Mouse (Mus musculus) kidney, embryonic 16.5 days (tissue): ENCODE results near the gene Gm438. TPM values are rescaled to one million over a fixed set of nuclear protein-coding genes. Genes with fewer than 3 reads are reported as not detected.
"Not testable (repeated sequence)": the region's sequence is repeated elsewhere in the genome, so short reads cannot be mapped to it uniquely, and the experiment has no call there.

Experiments
- ATAC-seq: fragments of 200-750 bp; cut with Nextera tagmentation; 2 replicates; pipeline ENCODE4 v1.8.0; 2017; ENCODE audit warnings: moderate TSS enrichment; ENCODE audit not compliant: low FRiP score, low TSS enrichment
- H3K27ac ChIP-seq: fragments of 300-500 bp; sonication (generic); 2 replicates; pipeline ENCODE4 v1.5.1; 2014; ENCODE audit warnings: low read length
- H3K27me3 ChIP-seq: fragments of 300-500 bp; sonication (generic); 2 replicates; pipeline ENCODE4 v1.6.1; 2014; ENCODE audit warnings: low read length, control low read depth, mixed read lengths; ENCODE audit not compliant: insufficient read depth
- H3K36me3 ChIP-seq: fragments of 300-500 bp; sonication (generic); 2 replicates; pipeline ENCODE4 v1.6.1; 2014; ENCODE audit warnings: low read length, control low read depth, mixed read lengths; ENCODE audit not compliant: insufficient read depth
- H3K4me1 ChIP-seq: fragments of 300-500 bp; sonication (generic); 2 replicates; pipeline ENCODE4 v1.6.1; 2014; ENCODE audit warnings: low read length, control low read depth, mixed read lengths; ENCODE audit not compliant: insufficient read depth
- H3K4me2 ChIP-seq: fragments of 300-500 bp; sonication (generic); replicated peaks from 2 replicates; pipeline ENCODE4 v1.6.1; 2014; ENCODE audit warnings: low read depth, low read length
- H3K4me3 ChIP-seq: fragments of 300-500 bp; sonication (generic); 2 replicates; pipeline ENCODE4 v1.5.1; 2014; ENCODE audit warnings: mild to moderate bottlenecking, low read length
- H3K9ac ChIP-seq: fragments of 300-500 bp; sonication (generic); replicated peaks from 2 replicates; pipeline ENCODE4 v1.6.1; 2014; ENCODE audit warnings: low read length
- H3K9me3 ChIP-seq: fragments of 300-500 bp; sonication (generic); 2 replicates; pipeline ENCODE4 v1.6.1; 2016; ENCODE audit warnings: low read length, control low read depth
- WGBS: fragments of 180-500 bp; shearing (Covaris S2); extraction: QIAGEN DNeasy Blood & Tissue Kit; methylation state at CpG from one replicate; pipeline ENCODE4 v1.1.7; 2014; 5-methylcytosine and 5-hydroxymethylcytosine counted together
- polyA plus RNA-seq: library from polyadenylated mRNA; unstranded; fragments of >200 nt; fragmentation: Nextera tagmentation; extraction: Ambion mirVana; gene quantifications from 2 replicates; pipeline ENCODE4 v1.2.1, GENCODE M21; 2015

Gene Gm438
- not detected in 2 replicates for polyA plus RNA-seq

DNA sequence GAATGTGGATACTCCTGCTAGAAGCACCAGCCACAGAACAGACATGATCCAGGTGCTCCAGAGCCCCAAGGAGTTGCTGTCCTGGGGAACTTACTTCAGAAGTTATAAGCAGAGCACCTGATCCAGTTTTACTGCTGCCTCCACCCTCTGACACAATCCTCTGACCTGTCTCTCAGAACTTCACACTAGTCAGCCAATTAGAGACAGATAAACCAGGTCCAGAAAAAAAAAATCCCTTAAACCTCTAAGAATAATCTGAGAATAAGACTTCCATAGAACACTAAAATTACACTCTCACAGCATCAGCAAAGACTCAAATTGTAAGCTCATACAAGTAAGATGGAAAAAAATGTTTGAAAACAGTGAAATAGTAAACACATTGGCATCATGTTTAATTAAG, at the start of gene Gm438:
Gene Gm438, minus strand, starts transcription at position 101 of the 400 bp plus-strand sequence.
- no peak within 1 kb of the TSS for H3K27ac ChIP-seq
- H3K9me3 ChIP-seq: no peaks in the 10 kb centered on the region
- no peak within 1 kb of the TSS for H3K4me3 ChIP-seq
- no peaks in the 10 kb centered on the region for H3K4me1 ChIP-seq
- H3K36me3 ChIP-seq: no peaks in the 10 kb centered on the region
- H3K27me3 ChIP-seq: no peaks in the 10 kb centered on the region
- H3K9ac ChIP-seq: no peak within 1 kb of the TSS
- H3K4me2 ChIP-seq: no peak within 1 kb of the TSS
- ATAC-seq: no peak

DNA sequence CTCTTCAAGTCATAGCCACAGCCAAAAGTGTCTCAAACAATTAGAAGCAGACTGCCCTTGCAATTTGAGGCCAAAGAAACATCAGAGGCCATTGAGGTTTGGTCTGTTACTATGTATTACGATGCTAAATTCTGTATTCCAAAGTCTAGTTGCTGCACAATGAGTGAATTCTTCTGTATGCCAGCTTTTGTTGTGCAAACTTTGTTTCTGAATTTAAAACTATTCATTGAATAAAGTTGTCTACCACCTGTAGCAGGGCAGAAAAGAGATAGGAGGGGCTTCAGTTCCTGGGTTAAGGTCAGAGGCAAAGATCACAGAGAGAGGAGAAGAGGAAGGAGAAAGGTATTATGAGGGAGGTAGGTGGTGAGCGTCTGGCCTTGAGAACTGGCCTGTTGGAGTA, 38.3 kb upstream of the Gm438 start:
- Histone ChIP-seq H3K4me2 (no peak overlapping the region), H3K9me3 (no peaks in the 10 kb centered on the region), H3K9ac (no peak overlapping the region), H3K4me1 (no peaks in the 10 kb centered on the region), H3K4me3 (no peak overlapping the region), H3K27ac (no peak overlapping the region), H3K27me3 (no peaks in the 10 kb centered on the region), H3K36me3 (no peaks in the 10 kb centered on the region)
- 81% methylated on average over 2 of the region's 2 CpGs for WGBS
- no peak for ATAC-seq

GRCm38 (mm10) chr4:144823996-144824395, 37.6 kb upstream of the Gm438 start:
- Histone ChIP-seq H3K36me3 (no peaks in the 10 kb centered on the region), H3K4me2 (no peak overlapping the region), H3K27me3 (no peaks in the 10 kb centered on the region), H3K4me3 (no peak overlapping the region), H3K9me3 (no peaks in the 10 kb centered on the region), H3K9ac (no peak overlapping the region), H3K27ac (no peak overlapping the region), H3K4me1 (no peaks in the 10 kb centered on the region)
- ATAC-seq: no peak
- 94% methylated on average over 2 of the region's 2 CpGs for WGBS

- not testable (repeated sequence) for H3K9ac ChIP-seq, H3K4me1 ChIP-seq, H3K4me3 ChIP-seq, H3K4me2 ChIP-seq, H3K27ac ChIP-seq, ATAC-seq, H3K9me3 ChIP-seq, H3K27me3 ChIP-seq, H3K36me3 ChIP-seq
- 62% methylated on average over 5 of the region's 5 CpGs for WGBS
Observed at GRCm38 (mm10) chr4:144807135-144807534, 20.8 kb upstream of the Gm438 start.

DNA sequence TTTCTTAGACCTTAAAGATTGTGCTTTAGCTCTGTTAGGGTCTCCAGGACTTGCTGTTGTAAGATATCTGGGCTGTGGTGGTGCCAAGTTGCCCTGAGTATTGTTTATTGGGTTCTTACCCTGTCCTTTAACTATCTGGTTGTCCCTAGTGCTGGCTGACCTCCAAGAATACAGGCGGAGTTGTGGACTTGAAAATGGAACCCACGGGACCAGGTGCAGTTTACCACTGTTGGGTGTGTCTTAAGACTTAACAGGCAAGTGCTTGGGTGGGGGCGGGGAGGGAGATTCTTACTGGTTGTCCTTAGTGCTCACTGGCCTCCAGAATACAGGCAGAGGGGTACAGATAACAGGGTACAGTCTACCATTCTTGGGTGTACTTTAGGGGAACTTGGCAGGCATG, 17.2 kb upstream of the Gm438 start:
- Histone ChIP-seq H3K4me2 (no peak overlapping the region), H3K36me3 (no peaks in the 10 kb centered on the region), H3K9ac (no peak overlapping the region), H3K27ac (no peak overlapping the region), H3K4me1 (no peaks in the 10 kb centered on the region), H3K27me3 (no peaks in the 10 kb centered on the region), H3K4me3 (no peak overlapping the region), H3K9me3 (no peaks in the 10 kb centered on the region)
- whole genome bisulfite sequencing: 71% methylated on average over 3 of the region's 3 CpGs
- no peak for ATAC-seq

DNA sequence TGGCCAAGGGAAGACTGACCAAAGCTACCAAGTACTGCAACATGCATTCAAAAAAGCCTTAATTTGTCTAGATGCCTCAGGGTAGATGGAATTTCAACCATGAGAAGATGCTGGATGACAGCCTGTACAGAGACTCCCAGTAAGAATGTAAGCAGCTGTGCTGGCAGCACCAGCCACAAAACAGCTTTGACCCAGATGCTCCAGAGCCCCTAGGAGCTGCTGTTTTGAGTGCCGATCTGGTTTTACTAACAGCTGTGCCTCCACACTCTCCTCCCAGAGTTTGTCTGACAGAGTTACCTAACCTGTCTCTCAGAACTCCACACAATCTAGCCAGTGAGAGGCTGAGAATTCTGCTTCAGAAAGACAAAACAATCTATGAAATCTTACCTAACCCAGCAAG, 3.8 kb upstream of the Gm438 start:
- WGBS: 68% methylated on average over 1 of the region's 1 CpGs
- Histone ChIP-seq H3K27ac (no peak overlapping the region), H3K4me2 (no peak overlapping the region), H3K27me3 (no peaks in the 10 kb centered on the region), H3K4me1 (no peaks in the 10 kb centered on the region), H3K9ac (no peak overlapping the region), H3K9me3 (no peaks in the 10 kb centered on the region), H3K36me3 (no peaks in the 10 kb centered on the region), H3K4me3 (no peak overlapping the region)
- ATAC-seq: no peak

DNA sequence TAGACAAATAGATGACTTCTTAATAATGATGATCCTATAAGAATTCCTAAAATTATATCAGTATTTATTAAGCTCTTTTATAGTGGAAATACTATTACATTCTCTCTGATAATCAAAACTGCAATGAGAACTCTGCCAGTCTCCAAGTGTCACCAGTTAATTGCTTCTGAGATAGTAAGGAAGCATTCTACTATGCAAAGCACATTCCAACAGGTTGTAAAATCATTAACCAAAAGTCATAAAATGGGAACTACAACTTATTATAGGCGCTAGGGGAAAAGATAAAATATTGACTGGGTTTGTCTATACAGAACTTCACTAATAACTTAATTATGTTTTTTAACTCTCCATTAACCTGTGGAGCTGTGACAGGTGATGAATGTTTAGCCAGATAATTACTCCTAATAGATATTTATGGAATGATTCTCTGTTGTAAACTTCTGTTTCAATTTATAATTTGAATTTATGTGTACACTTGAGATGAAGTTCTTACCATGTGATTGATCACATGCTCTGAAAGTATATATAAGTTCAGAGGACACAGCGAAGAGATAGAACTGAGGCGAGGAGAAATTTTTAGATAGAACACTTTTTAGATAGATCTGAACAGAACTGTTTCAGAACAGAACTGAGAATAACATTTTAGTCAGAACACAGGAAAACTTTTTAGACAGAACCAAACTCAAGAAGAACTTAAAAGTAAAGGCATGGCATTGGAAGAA, 3.7 kb downstream of the Gm438 start:
- no peak overlapping the region for H3K4me2 ChIP-seq
- no peak for ATAC-seq
- no peaks in the 10 kb centered on the region for H3K27me3 ChIP-seq
- 71% methylated on average over 3 of the region's 3 CpGs for WGBS
- no peak overlapping the region for H3K27ac ChIP-seq
- no peak overlapping the region for H3K4me3 ChIP-seq
- H3K9me3 ChIP-seq: no peaks in the 10 kb centered on the region
- no peaks in the 10 kb centered on the region for H3K36me3 ChIP-seq
- no peaks in the 10 kb centered on the region for H3K4me1 ChIP-seq
- no peak overlapping the region for H3K9ac ChIP-seq

DNA sequence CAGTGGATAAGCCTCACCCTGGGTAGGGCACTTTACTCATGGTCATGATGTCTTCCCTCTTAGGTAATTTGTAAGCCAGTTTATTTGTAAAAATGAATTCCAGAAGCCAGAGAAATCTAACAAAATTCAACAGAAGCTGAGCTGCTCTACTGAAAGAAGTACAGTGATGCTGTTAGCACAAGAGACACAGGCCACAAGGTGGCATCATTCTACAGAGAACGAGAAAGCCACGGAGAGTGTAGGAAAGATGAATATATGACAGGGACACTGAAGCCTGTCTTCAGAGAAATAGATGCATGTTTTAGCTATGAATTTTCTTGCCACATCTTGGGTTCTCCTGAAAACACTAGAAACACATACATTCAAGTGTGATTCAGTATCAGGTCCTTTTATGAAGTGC, 20.7 kb downstream of the Gm438 start:
- Histone ChIP-seq H3K4me3 (no peak overlapping the region), H3K9ac (no peak overlapping the region), H3K4me1 (no peaks in the 10 kb centered on the region), H3K9me3 (no peaks in the 10 kb centered on the region), H3K27ac (no peak overlapping the region), H3K4me2 (no peak overlapping the region), H3K27me3 (no peaks in the 10 kb centered on the region), H3K36me3 (no peaks in the 10 kb centered on the region)
- WGBS: 35% methylated on average over 2 of the region's 2 CpGs
- ATAC-seq: no peak

- no peak for ATAC-seq
- WGBS: 4% methylated on average over 1 of the region's 1 CpGs
- Histone ChIP-seq H3K27me3 (no peaks in the 10 kb centered on the region), H3K9ac (no peak overlapping the region), H3K27ac (no peak overlapping the region), H3K4me3 (no peak overlapping the region), H3K36me3 (no peaks in the 10 kb centered on the region), H3K9me3 (no peaks in the 10 kb centered on the region), H3K4me1 (no peaks in the 10 kb centered on the region), H3K4me2 (no peak overlapping the region)
Observed at GRCm38 (mm10) chr4:144749139-144749538, 37.2 kb downstream of the Gm438 start.
